Mouse (Mus musculus) CH12.LX (cell line): Measurements from ENCODE around the gene Nkx3-2. TPM values are rescaled to one million over a fixed set of nuclear protein-coding genes. Genes with fewer than 3 reads are reported as not detected.

Experiments used
- DNase-seq: peaks from one replicate; pipeline ENCODE4 v3.0.0-alpha.2; 2013; ENCODE audit errors: extremely low read depth
- H3K27ac ChIP-seq: 2 replicates; pipeline ENCODE4 v1.5.1; 2012; ENCODE audit warnings: low read depth, mild to moderate bottlenecking, control low read depth, moderate library complexity; ENCODE audit not compliant: insufficient read depth
- H3K27me3 ChIP-seq: replicated peaks from 2 replicates; pipeline ENCODE3; 2012; ENCODE audit warnings: inconsistent platforms
- H3K36me3 ChIP-seq, 2 experiments: replicated peaks in 1 of 2; 2 replicates each; pipeline versions ENCODE3 to v1.6.1; 2012; ENCODE audit warnings: inconsistent platforms in 1 of 2, low read length in 1 of 2, mild to moderate bottlenecking in 1 of 2, mixed read lengths in 1 of 2, moderate library complexity in 1 of 2; ENCODE audit not compliant: control insufficient read depth in 1 of 2, insufficient read depth in 1 of 2
- H3K4me1 ChIP-seq, 2 experiments: 2 replicates each; pipeline ENCODE4 v1.6.1; 2012; ENCODE audit warnings: inconsistent platforms in 1 of 2, moderate library complexity in 1 of 2; ENCODE audit not compliant: insufficient read depth in 2 of 2, control insufficient read depth in 1 of 2
- H3K4me2 ChIP-seq: 2 replicates; pipeline ENCODE4 v1.6.1; 2012; ENCODE audit warnings: low read depth, mild to moderate bottlenecking, control low read depth; ENCODE audit not compliant: poor library complexity, insufficient read depth, severe bottlenecking
- H3K4me3 ChIP-seq, 3 experiments: fragments of 150-350 bp in 1 of 3; sonication (generic) in 1 of 3; replicated peaks in 1 of 3; 2 replicates each; pipeline versions ENCODE3 to v1.5.1; 2011 to 2012; ENCODE audit warnings: low read depth in 2 of 3, low read length in 2 of 3, mild to moderate bottlenecking in 2 of 3, moderate library complexity in 2 of 3, control low read depth in 1 of 3, improper control_type of control experiment in 1 of 3, inconsistent platforms in 1 of 3, mixed read lengths in 1 of 3; ENCODE audit not compliant: poor library complexity in 1 of 3
- H3K79me2 ChIP-seq: replicated peaks from 2 replicates; pipeline ENCODE4 v1.6.1; 2012; ENCODE audit warnings: mild to moderate bottlenecking, moderate library complexity; ENCODE audit not compliant: control insufficient read depth, poor library complexity, insufficient read depth, severe bottlenecking; ENCODE audit errors: extremely low read depth
- H3K9ac ChIP-seq: 2 replicates; pipeline ENCODE4 v1.6.1; 2012; ENCODE audit warnings: low read depth, mild to moderate bottlenecking, control low read depth, moderate library complexity; ENCODE audit not compliant: insufficient read depth
- H3K9me3 ChIP-seq: replicated peaks from 2 replicates; pipeline ENCODE3; 2012; ENCODE audit warnings: low read length, inconsistent platforms, mixed read lengths
- CHD1 ChIP-seq: IDR thresholded peaks from 2 replicates; pipeline ENCODE4 v1.6.1; 2012; ENCODE audit warnings: low read depth, low read length, improper control_type of control experiment, inconsistent platforms
- CHD2 ChIP-seq: IDR thresholded peaks from 2 replicates; pipeline ENCODE4 v1.6.1; 2011; ENCODE audit warnings: low read length, improper control_type of control experiment
- E2F4 ChIP-seq: IDR thresholded peaks from 2 replicates; pipeline ENCODE4 v1.6.1; 2011; ENCODE audit warnings: low read depth, low read length, improper control_type of control experiment; ENCODE audit not compliant: insufficient replicate concordance
- ELF1 ChIP-seq: IDR thresholded peaks from 2 replicates; pipeline ENCODE4 v1.6.1; 2014; ENCODE audit warnings: low read depth, mild to moderate bottlenecking, inconsistent platforms, low read length, improper control_type of control experiment
- EP300 ChIP-seq: IDR thresholded peaks from 2 replicates; pipeline ENCODE4 v1.6.1; 2011; ENCODE audit warnings: low read length, improper control_type of control experiment
- ETS1 ChIP-seq: conservative IDR thresholded peaks from 2 replicates; pipeline ENCODE4 v1.6.1; 2012; ENCODE audit warnings: low read depth, mild to moderate bottlenecking, inconsistent platforms, low read length, improper control_type of control experiment, moderate library complexity
- JUND ChIP-seq: conservative IDR thresholded peaks from 2 replicates; pipeline ENCODE4 v1.6.1; 2011; ENCODE audit warnings: low read depth, low read length, improper control_type of control experiment
- MAX ChIP-seq: IDR thresholded peaks from 2 replicates; pipeline ENCODE4 v1.6.1; 2011; ENCODE audit warnings: low read length, improper control_type of control experiment
- MAZ ChIP-seq: IDR thresholded peaks from 2 replicates; pipeline ENCODE4 v1.6.1; 2012; ENCODE audit warnings: low read depth, mild to moderate bottlenecking, inconsistent platforms, low read length, improper control_type of control experiment, moderate library complexity
- MXI1 ChIP-seq: IDR thresholded peaks from 2 replicates; pipeline ENCODE4 v1.6.1; 2011; ENCODE audit warnings: mild to moderate bottlenecking, low read depth, low read length, improper control_type of control experiment
- MYC ChIP-seq: IDR thresholded peaks from 2 replicates; pipeline ENCODE4 v1.6.1; 2011; ENCODE audit warnings: low read depth, mild to moderate bottlenecking, improper control_type of control experiment, low read length
- NELFE ChIP-seq: IDR thresholded peaks from 2 replicates; pipeline ENCODE4 v1.6.1; 2011; ENCODE audit warnings: low read depth, low read length, improper control_type of control experiment
- PAX5 ChIP-seq: IDR thresholded peaks from 2 replicates; pipeline ENCODE4 v1.6.1; 2012; ENCODE audit warnings: low read length, inconsistent platforms, mixed read lengths
- POLR2AphosphoS2 ChIP-seq: IDR thresholded peaks from 2 replicates; pipeline ENCODE4 v1.6.1; 2011; ENCODE audit warnings: low read depth, low read length, improper control_type of control experiment
- RAD21 ChIP-seq: IDR thresholded peaks from 2 replicates; pipeline ENCODE4 v1.6.1; 2011; ENCODE audit warnings: low read depth, mild to moderate bottlenecking, low read length, improper control_type of control experiment, moderate library complexity
- RCOR1 ChIP-seq: conservative IDR thresholded peaks from 2 replicates; pipeline ENCODE4 v1.6.1; 2012; ENCODE audit warnings: low read depth, mild to moderate bottlenecking, inconsistent platforms, low read length, improper control_type of control experiment
- SMC3 ChIP-seq: IDR thresholded peaks from 2 replicates; pipeline ENCODE4 v1.6.1; 2011; ENCODE audit warnings: low read depth, low read length, improper control_type of control experiment
- TCF12 ChIP-seq: IDR thresholded peaks from 2 replicates; pipeline ENCODE4 v1.6.1; 2014; ENCODE audit warnings: low read depth, mild to moderate bottlenecking, inconsistent platforms, low read length, improper control_type of control experiment
- ZKSCAN1 ChIP-seq: IDR thresholded peaks from 2 replicates; pipeline ENCODE4 v1.6.1; 2012; ENCODE audit warnings: low read depth, inconsistent platforms, low read length, improper control_type of control experiment, borderline replicate concordance
- dilution Hi-C: fragments of 300-500 bp; cut with MboI; formaldehyde crosslinking; loops from 2 replicates; pipeline ENCODE4 v1.14.3; 2020; ENCODE audit warnings: low sequenced_read_pairs; ENCODE audit not compliant: extremely low pct_unique_long_range_greater_than_20kb, extremely low pct_ligation_motif_present
- in situ Hi-C: fragments of 300-500 bp; cut with MboI; formaldehyde crosslinking; loops from 3 replicates; pipeline ENCODE4 v1.14.3; 2019; ENCODE audit warnings: low sequenced_read_pairs, low pct_ligation_motif_present, low pct_unique_long_range_greater_than_20kb, mixed read lengths
- polyA plus RNA-seq: library from polyadenylated mRNA; unstranded; fragments of >175 nt; gene quantifications from 2 replicates; pipeline ENCODE4 v1.2.1, GENCODE M21; 2012; ENCODE audit warnings: low read depth; ENCODE audit not compliant: insufficient read length
- total RNA-seq, 2 experiments: library from RNA; depleted of rRNA; stranded (reverse); fragments of 300-350 nt in 1 of 2; fragments of >200 nt in 1 of 2; gene quantifications; 2 replicates each; pipeline ENCODE4 v1.2.3; 2012 to 2014

Nkx3-2 gene
- total and polyA plus RNA-seq, 3 experiments, result not detected

- dilution Hi-C loops, result no loop called here
- H3K4me1 ChIP-seq, result peaks cover 0 to 7% of the 10 kb centered on the region in 2 experiments; a peak in 1 of 4 replicates
Observed at GRCm38 (mm10) chr5:41811279-41811678, 47.0 kb upstream of the Nkx3-2 start.

GRCm38 (mm10) chr5:41807383-41807782, 43.1 kb upstream of the Nkx3-2 start:
- H3K27me3 ChIP-seq, result no peaks in the 10 kb centered on the region
- H3K27ac ChIP-seq, result no peak overlapping the region
- H3K4me1 ChIP-seq, result peaks cover 2 to 29% of the 10 kb centered on the region in 2 experiments; a peak in 3 of 4 replicates
- H3K9me3 ChIP-seq, result no peaks in the 10 kb centered on the region
- H3K79me2 ChIP-seq, result no peaks in the 10 kb centered on the region
- TF ChIP-seq CHD1, result no peak
- TF ChIP-seq, all 38 proteins: peak for 0
- Histone ChIP-seq H3K4me3 (no peak overlapping the region), H3K9ac (no peak overlapping the region), H3K36me3 (peaks cover 23 to 77% of the 10 kb centered on the region in 2 experiments), H3K4me2 (no peak overlapping the region)
- dilution Hi-C loops (no loop called here), in situ Hi-C loops (no loop called here)
- DNase-seq, result no peak

More at GRCm38 (mm10) chr5:41811279-41811678, 47.0 kb upstream of the Nkx3-2 start:
- no peak for DNase-seq
- TF ChIP-seq ETS1 (no peak), NELFE (no peak), RAD21 (no peak), POLR2AphosphoS2 (no peak), RCOR1 (no peak), MYC (no peak), TCF12 (no peak), ELF1 (no peak), ZKSCAN1 (no peak)
- TF ChIP-seq, all 38 proteins: peak for 0
- H3K4me3 ChIP-seq, result no peak overlapping the region
- in situ Hi-C loops, result no loop called here
- H3K36me3 ChIP-seq, result peaks cover 23 to 88% of the 10 kb centered on the region in 2 experiments
- no peaks in the 10 kb centered on the region for H3K27me3 ChIP-seq
- H3K9me3 ChIP-seq, result no peaks in the 10 kb centered on the region
- H3K4me2 ChIP-seq, result no peak overlapping the region
- no peaks in the 10 kb centered on the region for H3K79me2 ChIP-seq
- H3K27ac ChIP-seq, result no peak overlapping the region
- no peak overlapping the region for H3K9ac ChIP-seq

GRCm38 (mm10) chr5:41806176-41806575, 41.9 kb upstream of the Nkx3-2 start:
- Histone ChIP-seq H3K79me2 (no peaks in the 10 kb centered on the region), H3K4me2 (no peak overlapping the region), H3K27me3 (no peaks in the 10 kb centered on the region), H3K9me3 (no peaks in the 10 kb centered on the region), H3K4me1 (peaks cover 2 to 29% of the 10 kb centered on the region in 2 experiments; a peak in 3 of 4 replicates), H3K9ac (no peak overlapping the region), H3K27ac (no peak overlapping the region), H3K36me3 (peaks cover 19 to 70% of the 10 kb centered on the region in 2 experiments), H3K4me3 (no peak overlapping the region)
- TF ChIP-seq EP300 (no peak), SMC3 (no peak), MAZ (no peak), MXI1 (no peak), CHD2 (no peak), JUND (no peak), PAX5 (no peak), MAX (no peak), POLR2AphosphoS2 (no peak), E2F4 (no peak), ELF1 (no peak)
- dilution Hi-C loops, result no loop called here
- in situ Hi-C loops, result no loop called here
- no peak for DNase-seq
